Mouse (Mus musculus) retina, embryonic 14.5 days (tissue): Measurements from ENCODE around the gene H13.

Source experiments
- DNase-seq: peaks from one replicate; pipeline ENCODE4 v3.0.0-alpha.2; 2015; ENCODE audit warnings: low spot score

The H13 gene

GRCm38 (mm10) chr2:152703596-152704255, 34.5 kb downstream of the H13 start:
- no peak for DNase-seq

DNA sequence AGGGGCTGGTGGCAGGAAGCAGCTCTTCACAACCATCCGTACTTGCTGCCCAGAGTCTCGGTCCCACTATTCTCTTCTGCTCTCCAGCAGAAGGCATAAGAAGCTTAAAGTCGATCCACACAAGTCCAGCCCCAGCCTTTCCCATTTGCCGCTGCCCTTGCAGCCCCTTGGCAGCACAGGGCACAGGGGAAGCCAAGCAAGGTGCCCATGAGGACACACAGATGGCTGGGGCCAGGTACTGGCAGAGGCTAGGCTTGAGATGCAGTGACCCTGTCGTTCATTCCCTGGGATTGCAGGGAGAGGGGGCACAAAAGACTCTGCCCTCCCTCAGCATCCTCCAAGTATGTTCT, 35.0 kb downstream of the H13 start:
- no peak for DNase-seq

DNA sequence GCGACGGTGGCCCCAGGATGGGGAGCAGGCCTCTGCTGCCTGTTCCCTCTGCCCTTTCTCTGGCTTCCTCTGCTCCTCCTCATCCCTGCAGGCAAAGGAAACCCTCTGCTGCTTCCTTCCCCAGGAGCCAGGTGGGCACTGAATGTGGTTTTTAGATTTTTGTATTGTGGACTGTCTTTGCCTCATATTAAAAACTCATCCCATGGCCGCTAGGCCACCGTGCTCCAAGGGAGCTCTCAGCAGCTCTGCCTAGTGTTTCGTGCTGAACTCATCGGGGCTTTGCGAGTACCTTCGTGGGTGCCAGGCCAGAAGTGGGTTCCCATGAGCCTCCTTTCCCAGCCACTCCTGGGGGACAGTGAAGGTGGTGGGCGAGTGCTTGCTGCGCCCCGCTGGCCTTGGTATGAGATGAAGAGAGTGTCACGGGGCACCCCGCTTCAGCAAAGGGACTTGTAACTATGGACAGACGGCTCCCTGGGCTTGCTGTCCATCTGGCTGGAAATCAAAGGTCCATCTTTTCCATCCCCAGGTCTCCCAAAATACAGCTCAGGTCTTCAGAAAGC, 35.6 kb downstream of the H13 start:
- DNase-seq, result no peak

DNA sequence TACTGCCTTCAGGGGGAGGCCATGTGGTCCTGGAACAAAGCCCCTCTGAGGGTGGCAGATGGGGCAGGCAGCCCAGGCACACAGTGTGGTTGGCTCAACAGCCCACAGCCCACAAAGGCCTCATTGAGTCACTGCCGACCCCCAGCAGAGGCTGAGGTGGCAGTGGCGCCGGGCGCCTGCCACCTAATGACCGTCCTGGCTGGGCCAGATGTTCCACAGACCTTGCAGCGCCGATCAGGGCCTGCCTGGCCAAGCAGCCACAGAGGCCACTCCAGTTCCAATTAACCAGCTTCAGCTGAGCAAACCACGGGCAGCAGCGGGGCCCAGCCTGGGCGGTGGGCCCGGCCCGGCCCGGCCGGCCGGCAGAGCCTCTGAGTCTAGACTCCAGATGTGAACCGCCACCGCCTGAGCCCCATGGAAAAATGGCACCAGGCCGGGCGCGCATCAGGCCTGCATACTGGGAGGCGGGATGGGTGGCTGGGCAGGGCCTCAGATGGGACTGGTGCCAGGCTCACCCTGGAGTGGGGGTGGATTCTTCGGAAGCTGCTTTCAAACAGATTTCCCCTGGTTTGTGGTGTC, 36.8 kb downstream of the H13 start:
- DNase-seq, result no peak

DNA sequence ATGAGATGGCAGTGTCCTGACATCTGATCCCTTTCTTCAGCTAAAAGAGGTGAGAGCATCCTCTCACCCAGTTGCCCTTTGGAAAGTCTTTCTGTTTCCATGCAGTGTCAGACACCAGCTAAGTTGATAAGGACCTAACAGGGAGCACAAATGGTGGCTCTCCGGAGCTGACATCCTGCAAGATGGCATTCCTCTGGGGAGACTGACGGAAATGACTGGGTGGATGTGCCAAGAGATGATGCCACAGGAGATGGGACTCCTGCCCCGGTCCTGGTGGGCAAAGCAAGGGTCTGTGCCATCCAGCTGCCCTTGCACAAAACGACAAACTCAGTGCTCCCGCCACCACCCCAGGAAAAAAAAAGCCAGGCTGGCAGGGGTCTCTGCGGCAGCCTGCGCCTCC, 37.9 kb downstream of the H13 start:
- DNase-seq, result no peak

DNA sequence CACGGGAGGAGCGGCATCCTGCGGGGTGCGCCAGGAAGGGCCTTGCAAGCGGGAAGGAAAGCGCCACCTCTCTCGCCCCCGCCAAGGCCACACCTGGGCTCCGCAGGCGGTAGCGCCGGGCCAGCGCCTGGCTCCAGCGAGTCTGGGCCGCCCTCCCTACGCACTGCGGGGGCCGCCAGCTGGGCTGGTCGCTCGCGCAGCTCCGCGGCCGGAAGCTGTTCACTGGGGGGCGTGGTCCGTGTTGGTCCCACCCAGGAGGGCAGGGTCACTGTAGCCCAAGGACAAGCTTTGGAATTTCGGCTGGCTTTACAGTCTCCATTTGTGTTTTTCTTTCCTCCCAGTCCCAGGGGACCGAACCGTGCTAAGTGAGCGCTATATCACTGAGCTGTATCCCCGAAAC, 38.4 kb downstream of the H13 start:
- peak; percentile 87 for DNase-seq

GRCm38 (mm10) chr2:152709066-152709465, 39.8 kb downstream of the H13 start:
- DNase-seq, result no peak

GRCm38 (mm10) chr2:152716241-152716772, 47.0 kb downstream of the H13 start:
- no peak for DNase-seq

GRCm38 (mm10) chr2:152717652-152718051, 48.4 kb downstream of the H13 start:
- no peak for DNase-seq

- DNase-seq, result no peak
These were observed 48.8 kb downstream of the H13 start for GRCm38 (mm10) chr2:152718076-152718475.

GRCm38 (mm10) chr2:152723651-152724331, 54.5 kb downstream of the H13 start:
- DNase-seq, result peak; percentile 76

GRCm38 (mm10) chr2:152724332-152724723, 55.1 kb downstream of the H13 start:
- no peak for DNase-seq

GRCm38 (mm10) chr2:152725178-152725750, 56.0 kb downstream of the H13 start:
- no peak for DNase-seq

GRCm38 (mm10) chr2:152726213-152726612, 57.0 kb downstream of the H13 start:
- no peak for DNase-seq

- DNase-seq, result no peak
These were observed 57.6 kb downstream of the H13 start for GRCm38 (mm10) chr2:152726751-152727335.

- DNase-seq, result no peak
These were observed 58.7 kb downstream of the H13 start for GRCm38 (mm10) chr2:152727795-152728510.

DNA sequence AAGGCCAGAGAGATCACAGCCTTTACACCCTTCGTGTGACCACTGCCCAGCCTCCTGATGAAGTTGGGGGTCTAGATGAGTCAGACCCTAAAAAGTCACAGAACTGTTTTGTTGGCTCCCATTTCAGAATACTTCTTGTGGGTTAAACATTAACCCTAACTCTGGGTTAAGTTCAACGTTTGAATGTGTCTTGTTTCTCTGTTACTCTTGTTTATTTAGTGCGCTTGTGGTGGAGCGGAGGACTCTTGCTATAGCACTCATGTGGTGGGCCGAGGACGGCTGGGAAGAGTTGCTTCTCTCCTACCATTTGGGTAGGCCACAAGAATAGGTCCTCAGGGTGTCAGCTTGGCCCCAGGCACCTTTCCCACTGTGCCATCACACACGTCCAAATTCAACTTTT, 59.3 kb downstream of the H13 start:
- DNase-seq, result no peak

GRCm38 (mm10) chr2:152729013-152729635, 59.9 kb downstream of the H13 start:
- no peak for DNase-seq

- DNase-seq, result peak; percentile 45
These were observed 60.4 kb downstream of the H13 start for GRCm38 (mm10) chr2:152729636-152730020.

DNA sequence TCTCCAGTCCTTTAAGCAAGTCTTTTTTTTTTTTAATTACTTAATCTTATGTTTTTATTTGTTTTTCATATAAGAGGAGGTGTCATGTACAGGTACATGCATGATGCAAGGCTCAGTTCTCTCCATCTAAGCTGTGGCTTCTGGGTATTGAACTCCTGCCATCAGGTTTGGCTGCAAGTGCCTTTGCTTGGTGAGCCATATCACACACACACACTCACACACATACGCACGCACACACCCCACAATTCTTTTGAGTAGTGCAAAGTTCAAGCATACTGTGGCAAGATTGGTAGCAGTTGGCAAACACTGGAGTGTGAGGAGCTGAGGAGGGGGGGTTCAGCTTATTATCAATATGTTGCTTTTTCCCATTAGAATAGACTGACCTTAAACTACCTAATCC, 63.9 kb downstream of the H13 start:
- DNase-seq, result peak; percentile 39

DNA sequence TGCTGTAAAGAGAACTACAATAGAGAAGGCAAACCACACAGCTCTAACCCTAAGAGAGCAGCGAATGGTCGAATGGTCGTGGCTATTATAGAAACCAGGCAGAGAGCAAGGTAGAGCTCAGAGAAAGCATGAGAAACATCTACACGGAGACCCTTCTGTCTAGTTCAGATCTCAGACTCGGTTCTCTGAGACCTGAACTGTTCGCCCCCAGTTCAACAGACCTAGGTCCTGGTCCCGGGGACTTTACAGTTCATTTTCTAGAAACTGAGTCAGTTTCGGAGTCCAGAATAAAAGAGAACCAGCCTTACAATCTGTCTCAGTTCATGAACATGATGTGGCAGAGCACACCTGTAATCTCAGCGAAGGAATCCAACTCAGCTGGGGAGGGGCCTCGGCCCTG, 65.2 kb downstream of the H13 start:
- DNase-seq, result no peak
